Mouse (Mus musculus) kidney, adult 2 months (tissue): ENCODE measurements around the gene Il2rb. TPM values are rescaled to one million over a fixed set of nuclear protein-coding genes. Genes with fewer than 3 reads are reported as not detected.
A peak's percentile ranks its signal among the peaks of the same experiment; 100 is the strongest.

ENCODE experiments used
- DNase-seq: peaks from one replicate; pipeline ENCODE4 v3.0.0; 2021
- H3K27ac ChIP-seq: fragments of 200-500 bp; 2 replicates; pipeline ENCODE4 v1.5.1; 2012; ENCODE audit warnings: low read depth, low read length, control low read depth, inconsistent platforms; ENCODE audit not compliant: insufficient read depth
- H3K27me3 ChIP-seq: fragments of 200-500 bp; replicated peaks from 2 replicates; pipeline ENCODE4 v1.6.1; 2012; ENCODE audit warnings: mild to moderate bottlenecking, moderate library complexity, low read length, inconsistent platforms; ENCODE audit not compliant: control insufficient read depth, insufficient read depth
- H3K36me3 ChIP-seq: fragments of 200-500 bp; 2 replicates; pipeline ENCODE4 v1.6.1; 2012; ENCODE audit warnings: mild to moderate bottlenecking, moderate library complexity, low read length, inconsistent platforms; ENCODE audit not compliant: control insufficient read depth, insufficient read depth
- H3K4me1 ChIP-seq: fragments of 200-500 bp; 2 replicates; pipeline ENCODE4 v1.6.1; 2011; ENCODE audit warnings: low read length; ENCODE audit not compliant: control insufficient read depth, insufficient read depth
- H3K4me3 ChIP-seq: fragments of 200-500 bp; 2 replicates; pipeline ENCODE4 v1.5.1; 2011; ENCODE audit warnings: mild to moderate bottlenecking, low read depth, low read length, control low read depth; ENCODE audit not compliant: insufficient read depth
- CTCF ChIP-seq: fragments of 200-500 bp; conservative IDR thresholded peaks from 2 replicates; pipeline ENCODE4 v1.5.1; 2011; ENCODE audit warnings: low read depth, mild to moderate bottlenecking, control low read depth, low read length, moderate library complexity, mixed read lengths; ENCODE audit not compliant: insufficient read depth, insufficient read length
- POLR2A ChIP-seq: fragments of 200-500 bp; IDR thresholded peaks from one replicate; pipeline ENCODE4 v1.6.1; 2011; ENCODE audit warnings: low read depth, low read length, control low read depth
- WGBS: fragments of 180-500 bp; shearing (Covaris S2); methylation state at CpG from one replicate; pipeline ENCODE4 v1.1.7; 2018; 5-methylcytosine and 5-hydroxymethylcytosine counted together
- polyA plus RNA-seq: library from polyadenylated mRNA; depleted of rRNA; stranded (reverse); fragments of >200 nt; gene quantifications from 2 replicates; pipeline ENCODE4 v1.2.3, GENCODE M21; 2012

Gene Il2rb
- polyA plus RNA-seq, 1 experiment, result 6.3 TPM

DNA sequence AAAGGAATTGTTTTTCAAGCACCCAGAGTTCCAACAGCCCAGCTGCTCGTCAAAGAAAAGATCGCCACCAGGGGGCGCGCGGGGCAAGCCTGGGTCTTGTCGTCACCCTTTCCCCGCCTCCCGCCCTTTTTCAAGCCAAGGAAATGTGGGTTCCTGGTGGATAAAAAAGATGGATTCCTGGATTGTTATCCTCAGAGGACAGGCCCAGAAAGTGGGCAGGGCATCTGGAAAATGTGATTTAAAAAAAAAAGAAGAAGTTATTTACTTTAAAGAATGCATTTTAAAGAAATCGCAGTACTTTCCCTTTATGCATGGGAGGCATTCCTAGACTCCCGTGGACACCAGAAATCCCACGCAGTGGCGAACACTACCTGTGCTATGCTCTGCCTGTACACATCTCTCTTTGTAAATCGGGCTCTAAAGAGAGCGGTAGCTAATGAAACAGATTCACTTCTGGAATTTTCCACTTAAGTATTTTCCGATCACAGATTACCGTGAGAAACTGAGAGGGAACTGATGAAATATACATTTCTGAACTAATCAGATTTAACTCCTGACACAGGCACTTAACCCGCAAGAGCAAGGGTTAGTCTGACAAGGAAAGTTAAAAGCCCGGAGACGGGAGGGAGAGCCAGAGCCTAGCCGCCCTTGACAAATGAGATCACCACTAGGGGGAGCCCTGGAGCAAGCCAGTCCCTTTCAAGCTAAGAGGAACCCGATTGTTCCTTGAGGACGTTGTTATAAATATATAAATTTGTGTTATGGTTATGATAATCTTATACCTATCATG, 47.1 kb downstream of the Il2rb start:
- WGBS, result under 1% methylated on average over 22 of the region's 22 CpGs
- Histone ChIP-seq H3K4me1 (0 out of 2 replicates have a peak, but pooled peaks cover 5% of the 10 kb centered on the region), H3K4me3 (peak overlapping the region; percentile 46), H3K27ac (peak overlapping the region; percentile 67), H3K27me3 (no peaks in the 10 kb centered on the region), H3K36me3 (no peaks in the 10 kb centered on the region)
- TF ChIP-seq POLR2A (no peak), CTCF (peak; percentile 83)
- peak; percentile 97 for DNase-seq

DNA sequence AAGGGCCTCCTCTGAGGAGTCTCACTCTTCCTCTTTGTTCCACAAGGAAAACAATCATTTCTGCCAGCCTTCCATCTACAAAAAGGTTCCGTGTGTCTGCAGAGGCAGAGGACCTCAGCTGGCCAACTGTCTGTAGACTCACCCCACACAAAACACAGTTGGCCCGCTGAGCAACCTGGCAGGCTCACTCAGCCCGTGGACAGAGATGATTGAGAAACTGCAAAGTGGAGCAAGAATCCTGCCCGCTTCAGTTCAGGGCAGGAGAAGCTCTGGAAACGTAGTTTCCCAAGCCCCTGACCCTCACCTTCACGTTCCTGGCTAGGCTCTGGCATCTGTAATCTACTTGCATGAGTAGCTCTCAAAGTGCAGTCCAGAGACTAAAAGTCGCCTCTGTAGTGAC, 48.0 kb downstream of the Il2rb start:
- no peak overlapping the region for H3K4me3 ChIP-seq
- H3K27me3 ChIP-seq, result no peaks in the 10 kb centered on the region
- no peak for DNase-seq
- H3K4me1 ChIP-seq, result 0 out of 2 replicates have a peak, but pooled peaks cover 5% of the 10 kb centered on the region
- TF ChIP-seq CTCF (no peak), POLR2A (no peak)
- no peaks in the 10 kb centered on the region for H3K36me3 ChIP-seq
- H3K27ac ChIP-seq, result no peak overlapping the region
- WGBS, result 27% methylated on average over 7 of the region's 7 CpGs

DNA sequence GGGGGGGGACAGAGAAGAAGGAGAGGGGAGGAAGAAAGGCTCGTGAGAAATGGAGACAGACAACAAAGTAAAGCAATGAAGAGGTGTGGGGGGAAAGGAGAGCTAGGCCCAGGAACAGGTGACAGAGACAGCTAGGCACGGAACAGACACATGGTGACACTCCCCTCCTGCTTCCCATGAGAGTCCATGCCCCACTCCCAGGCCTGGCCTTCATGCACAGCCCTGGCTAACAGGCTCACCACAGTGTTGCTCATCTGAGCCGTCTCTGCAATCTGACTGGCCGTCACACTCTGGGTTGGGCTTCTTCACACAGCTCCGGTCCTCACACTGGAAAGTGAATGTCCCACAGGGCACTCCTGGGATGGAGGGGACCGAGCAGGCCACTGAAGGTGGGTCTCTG, 51.2 kb downstream of the Il2rb start:
- H3K36me3 ChIP-seq, result no peaks in the 10 kb centered on the region
- no peaks in the 10 kb centered on the region for H3K27me3 ChIP-seq
- no peak for TF ChIP-seq POLR2A
- no peak for DNase-seq
- H3K27ac ChIP-seq, result no peak overlapping the region
- 42% methylated on average over 6 of the region's 6 CpGs for WGBS
- H3K4me1 ChIP-seq, result no peaks in the 10 kb centered on the region
- H3K4me3 ChIP-seq, result no peak overlapping the region

DNA sequence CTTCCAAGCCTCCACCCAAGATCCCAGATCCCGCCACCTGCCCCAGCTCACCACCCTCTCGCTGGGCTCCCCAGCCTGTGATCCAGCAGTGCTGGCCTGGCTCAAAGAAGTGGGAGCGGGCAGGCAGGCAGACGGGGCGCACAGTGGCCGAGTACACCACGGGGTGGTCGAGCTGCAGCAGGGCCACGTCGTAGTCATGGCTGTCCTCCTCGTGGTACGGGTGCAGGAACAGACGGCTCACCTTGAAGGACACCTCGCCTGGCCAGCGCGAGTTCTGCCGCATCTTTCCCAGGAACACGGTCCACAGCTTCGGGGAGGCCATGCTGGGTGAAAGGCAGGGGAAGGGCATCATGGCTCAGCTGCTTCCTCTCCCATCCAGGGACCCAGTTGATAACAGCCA, 52.8 kb downstream of the Il2rb start:
- Histone ChIP-seq H3K4me1 (no peaks in the 10 kb centered on the region), H3K4me3 (no peak overlapping the region), H3K27me3 (no peaks in the 10 kb centered on the region), H3K27ac (no peak overlapping the region), H3K36me3 (no peaks in the 10 kb centered on the region)
- no peak for DNase-seq
- WGBS, result 91% methylated on average over 19 of the region's 19 CpGs
- TF ChIP-seq POLR2A (no peak), CTCF (no peak)

DNA sequence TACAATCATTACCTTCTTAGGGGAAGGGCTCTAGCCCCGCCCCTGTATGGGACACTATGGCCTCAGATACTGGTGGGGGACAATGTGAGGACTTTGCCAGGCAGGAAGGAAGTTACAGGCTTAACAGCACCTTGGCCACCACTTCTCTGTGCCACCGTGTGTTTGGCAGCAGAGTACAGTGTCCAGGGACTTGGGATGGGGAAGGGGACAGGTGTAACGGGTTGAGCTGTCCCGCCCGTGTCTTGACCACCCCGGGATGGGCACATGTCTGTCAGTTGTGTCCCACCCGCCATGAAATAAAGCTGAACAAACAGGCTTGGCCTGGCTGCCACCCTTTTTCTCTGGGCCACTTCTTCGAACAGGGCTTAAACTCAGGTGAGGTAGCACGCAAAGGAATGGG, 56.1 kb downstream of the Il2rb start:
- Histone ChIP-seq H3K4me1 (no peaks in the 10 kb centered on the region), H3K27ac (no peak overlapping the region), H3K27me3 (no peaks in the 10 kb centered on the region), H3K4me3 (no peak overlapping the region), H3K36me3 (no peaks in the 10 kb centered on the region)
- DNase-seq, result no peak
- TF ChIP-seq POLR2A (no peak), CTCF (no peak)
- WGBS, result 83% methylated on average over 9 of the region's 9 CpGs

DNA sequence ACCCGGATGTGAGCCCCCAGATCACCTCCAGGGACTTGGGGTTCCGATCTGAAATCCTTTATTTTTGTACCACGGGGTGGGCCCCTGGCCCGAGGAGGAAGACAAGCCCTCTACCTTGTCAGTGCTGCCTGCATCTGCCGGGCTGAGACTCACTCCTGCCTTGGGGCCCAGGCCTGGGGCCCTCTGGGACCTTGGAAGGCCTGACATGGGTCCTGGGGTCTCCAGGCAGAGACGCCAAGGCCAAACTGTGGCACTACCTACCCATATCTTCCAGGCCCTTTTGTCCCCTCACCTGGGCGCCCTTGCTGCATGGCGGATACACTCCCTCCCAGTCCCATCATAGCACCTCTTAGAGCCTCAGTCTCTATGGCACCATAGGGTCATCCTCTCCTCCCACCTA, 56.6 kb downstream of the Il2rb start:
- DNase-seq, result no peak
- H3K27ac ChIP-seq, result no peak overlapping the region
- 69% methylated on average over 8 of the region's 8 CpGs for WGBS
- no peaks in the 10 kb centered on the region for H3K27me3 ChIP-seq
- no peak overlapping the region for H3K4me3 ChIP-seq
- no peaks in the 10 kb centered on the region for H3K36me3 ChIP-seq
- TF ChIP-seq POLR2A (no peak), CTCF (no peak)
- H3K4me1 ChIP-seq, result no peaks in the 10 kb centered on the region

GRCm38 (mm10) chr15:78438018-78438394, 57.1 kb downstream of the Il2rb start:
- Histone ChIP-seq H3K36me3 (no peaks in the 10 kb centered on the region), H3K4me1 (no peaks in the 10 kb centered on the region), H3K4me3 (no peak overlapping the region), H3K27me3 (no peaks in the 10 kb centered on the region), H3K27ac (no peak overlapping the region)
- no peak for DNase-seq
- 69% methylated on average over 4 of the region's 4 CpGs for WGBS
- TF ChIP-seq CTCF (no peak), POLR2A (no peak)
